Mouse (Mus musculus) forebrain, embryonic 16.5 days (tissue): Measurements from ENCODE around the gene Gm20388. TPM values are rescaled to one million over a fixed set of nuclear protein-coding genes. Genes with fewer than 3 reads are reported as not detected.

Experiments
- ATAC-seq: fragments of 200-750 bp; cut with Nextera tagmentation; 2 replicates; pipeline ENCODE4 v1.8.0; 2017; ENCODE audit warnings: mild to moderate bottlenecking, moderate library complexity
- H3K27ac ChIP-seq: fragments of 300-500 bp; sonication (generic); 2 replicates; pipeline ENCODE4 v1.5.1; 2014; ENCODE audit warnings: low read length, control low read depth
- H3K27me3 ChIP-seq: fragments of 300-500 bp; sonication (generic); replicated peaks from 2 replicates; pipeline ENCODE4 v1.6.1; 2014; ENCODE audit warnings: low read length; ENCODE audit not compliant: control insufficient read depth, insufficient read depth
- H3K36me3 ChIP-seq: fragments of 300-500 bp; sonication (generic); 2 replicates; pipeline ENCODE4 v1.6.1; 2014; ENCODE audit not compliant: control insufficient read depth, insufficient read depth
- H3K4me1 ChIP-seq: fragments of 300-500 bp; sonication (generic); replicated peaks from 2 replicates; pipeline ENCODE4 v1.6.1; 2014; ENCODE audit warnings: low read length; ENCODE audit not compliant: control insufficient read depth, insufficient read depth
- H3K4me2 ChIP-seq: fragments of 300-500 bp; sonication (generic); 2 replicates; pipeline ENCODE4 v1.6.1; 2014; ENCODE audit warnings: mild to moderate bottlenecking, low read length, control low read depth
- H3K4me3 ChIP-seq: fragments of 300-500 bp; sonication (generic); replicated peaks from 2 replicates; pipeline ENCODE4 v1.5.1; 2014; ENCODE audit warnings: mild to moderate bottlenecking, low read length, control low read depth
- H3K9ac ChIP-seq: fragments of 300-500 bp; sonication (generic); replicated peaks from 2 replicates; pipeline ENCODE4 v1.6.1; 2014; ENCODE audit warnings: low read depth, low read length, control low read depth
- H3K9me3 ChIP-seq: fragments of 300-500 bp; sonication (generic); 2 replicates; pipeline ENCODE4 v1.6.1; 2016; ENCODE audit warnings: low read length; ENCODE audit not compliant: control insufficient read depth
- WGBS: fragments of 180-500 bp; shearing (Covaris S2); extraction: QIAGEN DNeasy Blood & Tissue Kit; methylation state at CpG from one replicate; pipeline ENCODE4 v1.1.7; 2014; 5-methylcytosine and 5-hydroxymethylcytosine counted together
- polyA plus RNA-seq: library from polyadenylated mRNA; unstranded; fragments of >200 nt; fragmentation: Nextera tagmentation; extraction: Ambion mirVana; gene quantifications from 2 replicates; pipeline ENCODE4 v1.2.1, GENCODE M21; 2015

Gene Gm20388
- polyA plus RNA-seq, 1 experiment from 2014 or later = 4.7 TPM

DNA sequence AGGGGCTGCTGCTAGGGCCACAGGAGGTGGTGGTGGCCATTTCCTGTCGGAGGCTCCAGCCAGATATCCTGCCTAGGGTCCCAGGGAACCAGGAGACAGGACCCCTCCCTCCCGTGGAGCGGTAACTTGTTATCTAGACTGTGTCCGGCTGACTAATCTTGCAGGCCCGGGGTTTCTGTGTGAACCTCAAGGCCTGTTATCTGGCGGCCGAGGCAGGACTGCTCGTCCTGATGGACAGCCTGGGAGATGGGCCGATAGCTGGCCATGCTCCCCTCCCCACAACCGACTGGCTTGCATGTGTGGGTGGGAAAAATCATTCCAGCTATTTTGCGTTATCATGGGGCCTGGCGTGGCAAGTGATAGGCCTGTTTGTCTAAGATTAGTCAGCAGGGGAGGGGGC is 2402.7 kb downstream of the Gm20388 start:
- 73% methylated on average over 12 of the region's 12 CpGs for WGBS
- 0 out of 2 replicates have a peak, but pooled peaks cover under 1% of the 10 kb centered on the region for H3K4me1 ChIP-seq
- no peak overlapping the region for H3K9ac ChIP-seq
- no peak overlapping the region for H3K4me3 ChIP-seq
- H3K27me3 ChIP-seq = no peaks in the 10 kb centered on the region
- no peaks in the 10 kb centered on the region for H3K36me3 ChIP-seq
- ATAC-seq = no peak
- H3K27ac ChIP-seq = no peak overlapping the region
- H3K4me2 ChIP-seq = no peak overlapping the region
- H3K9me3 ChIP-seq = no peaks in the 10 kb centered on the region

- 77% methylated on average over 13 of the region's 13 CpGs for WGBS
- Histone ChIP-seq H3K9me3 (no peaks in the 10 kb centered on the region), H3K4me3 (no peak overlapping the region), H3K4me2 (no peak overlapping the region), H3K27ac (no peak overlapping the region), H3K36me3 (no peaks in the 10 kb centered on the region), H3K27me3 (no peaks in the 10 kb centered on the region), H3K9ac (no peak overlapping the region), H3K4me1 (no peaks in the 10 kb centered on the region)
- ATAC-seq = no peak
These were observed 2404.4 kb downstream of the Gm20388 start for GRCm38 (mm10) chr8:122314899-122315496.

DNA sequence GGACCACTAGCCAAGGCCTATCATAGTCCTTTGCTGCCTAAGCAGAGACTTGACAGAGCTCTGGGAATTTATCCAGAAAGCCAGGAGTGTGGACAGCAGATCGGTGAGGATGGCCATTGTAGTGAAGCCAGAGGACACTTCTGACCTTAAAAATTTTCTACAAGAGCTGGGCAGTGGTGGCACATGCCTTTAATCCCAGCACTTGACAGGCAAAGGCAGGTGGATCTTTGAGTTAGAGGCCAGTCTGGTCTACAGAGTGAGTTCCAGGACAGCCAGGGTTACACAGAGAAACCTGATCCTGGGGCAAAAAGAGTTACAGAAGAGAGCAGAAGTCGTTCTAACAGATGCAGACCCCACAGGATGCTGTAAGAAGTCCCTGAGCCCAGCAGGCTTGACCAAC is 2405.8 kb downstream of the Gm20388 start:
- no peak for ATAC-seq
- Histone ChIP-seq H3K4me1 (peaks cover 6% of the 10 kb centered on the region; the same call in 1 of the 2 replicates), H3K27ac (no peak overlapping the region), H3K4me3 (no peak overlapping the region), H3K4me2 (no peak overlapping the region), H3K27me3 (no peaks in the 10 kb centered on the region), H3K9ac (no peak overlapping the region), H3K9me3 (no peaks in the 10 kb centered on the region), H3K36me3 (no peaks in the 10 kb centered on the region)
- WGBS = 59% methylated on average over 2 of the region's 2 CpGs

DNA sequence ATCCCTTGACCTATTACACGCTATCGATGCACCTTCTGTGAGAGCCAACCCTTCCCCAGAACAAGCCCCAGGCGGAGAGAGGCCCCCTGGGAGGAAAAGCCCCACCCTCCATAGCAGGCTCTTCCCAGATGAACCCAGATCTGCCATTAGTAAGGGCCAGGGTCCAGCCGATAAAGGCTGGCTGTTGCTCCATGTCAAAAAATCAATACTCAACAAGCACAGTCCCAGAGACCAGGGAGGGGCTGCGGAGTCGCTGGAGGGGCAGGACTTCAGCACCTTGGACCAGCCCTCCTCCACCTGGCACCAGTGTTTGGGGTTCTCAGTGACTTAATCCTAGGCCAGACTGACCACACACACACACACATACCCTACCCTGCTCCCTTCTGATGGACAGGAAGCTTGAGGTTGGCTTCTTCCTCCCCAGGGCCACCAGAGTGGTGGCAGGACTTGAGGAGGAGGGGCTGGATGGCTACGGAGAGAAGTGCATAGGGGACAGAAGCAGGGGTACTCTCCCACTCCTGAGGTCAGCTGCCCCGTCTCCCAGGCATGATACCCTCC is 2407.4 kb downstream of the Gm20388 start:
- no peak overlapping the region for H3K27ac ChIP-seq
- H3K9ac ChIP-seq = no peak overlapping the region
- no peak overlapping the region for H3K4me3 ChIP-seq
- no peaks in the 10 kb centered on the region for H3K9me3 ChIP-seq
- 50% methylated on average over 8 of the region's 8 CpGs for WGBS
- no peaks in the 10 kb centered on the region for H3K36me3 ChIP-seq
- no peaks in the 10 kb centered on the region for H3K27me3 ChIP-seq
- ATAC-seq = no peak
- no peak overlapping the region for H3K4me2 ChIP-seq
- H3K4me1 ChIP-seq = peaks cover 6% of the 10 kb centered on the region; the same call in 1 of the 2 replicates

DNA sequence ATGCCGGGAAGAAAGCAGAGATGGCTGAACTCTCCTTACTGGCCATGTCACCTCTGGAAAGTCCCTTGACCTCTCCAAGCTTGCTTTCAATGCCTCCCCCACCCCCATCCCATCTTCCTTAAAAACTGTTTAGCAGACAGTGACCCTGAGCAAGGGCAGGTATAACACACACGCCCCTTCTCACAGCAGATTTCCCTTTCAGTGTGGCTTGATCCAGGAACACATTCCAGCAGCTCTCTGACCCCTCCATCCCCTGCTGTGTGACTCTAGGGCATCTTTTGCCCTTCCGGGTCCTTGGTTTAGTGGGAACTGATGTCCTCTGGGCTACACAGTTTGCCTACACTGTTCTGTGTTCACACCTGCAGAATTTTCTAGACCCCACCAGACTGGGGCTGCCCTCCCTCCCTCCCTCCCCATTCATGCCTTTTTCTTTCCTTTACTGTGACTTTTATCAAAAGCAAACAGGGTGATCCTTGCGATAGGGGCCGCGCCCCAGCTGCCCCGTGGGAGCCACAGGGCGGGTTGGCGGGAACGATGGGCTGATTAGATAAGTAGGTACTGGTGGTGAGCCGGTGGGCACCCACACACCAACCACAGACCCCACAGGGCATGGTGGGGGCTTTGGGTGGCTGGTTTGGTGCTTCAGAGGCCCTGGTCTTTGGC is 2408.5 kb downstream of the Gm20388 start:
- no peaks in the 10 kb centered on the region for H3K27me3 ChIP-seq
- ATAC-seq = no peak
- WGBS = 76% methylated on average over 11 of the region's 11 CpGs
- H3K27ac ChIP-seq = no peak overlapping the region
- no peak overlapping the region for H3K4me2 ChIP-seq
- H3K4me1 ChIP-seq = peaks cover 8% of the 10 kb centered on the region; the same call in 1 of the 2 replicates
- no peaks in the 10 kb centered on the region for H3K36me3 ChIP-seq
- H3K9ac ChIP-seq = no peak overlapping the region
- no peaks in the 10 kb centered on the region for H3K9me3 ChIP-seq
- H3K4me3 ChIP-seq = no peak overlapping the region

GRCm38 (mm10) chr8:122319708-122320075 is 2409.1 kb downstream of the Gm20388 start:
- Histone ChIP-seq H3K4me1 (peaks cover 10% of the 10 kb centered on the region; the same call in 1 of the 2 replicates), H3K9ac (no peak overlapping the region), H3K4me2 (no peak overlapping the region), H3K4me3 (no peak overlapping the region), H3K36me3 (no peaks in the 10 kb centered on the region), H3K27ac (no peak overlapping the region), H3K9me3 (no peaks in the 10 kb centered on the region), H3K27me3 (no peaks in the 10 kb centered on the region)
- 65% methylated on average over 7 of the region's 7 CpGs for WGBS
- ATAC-seq = no peak

DNA sequence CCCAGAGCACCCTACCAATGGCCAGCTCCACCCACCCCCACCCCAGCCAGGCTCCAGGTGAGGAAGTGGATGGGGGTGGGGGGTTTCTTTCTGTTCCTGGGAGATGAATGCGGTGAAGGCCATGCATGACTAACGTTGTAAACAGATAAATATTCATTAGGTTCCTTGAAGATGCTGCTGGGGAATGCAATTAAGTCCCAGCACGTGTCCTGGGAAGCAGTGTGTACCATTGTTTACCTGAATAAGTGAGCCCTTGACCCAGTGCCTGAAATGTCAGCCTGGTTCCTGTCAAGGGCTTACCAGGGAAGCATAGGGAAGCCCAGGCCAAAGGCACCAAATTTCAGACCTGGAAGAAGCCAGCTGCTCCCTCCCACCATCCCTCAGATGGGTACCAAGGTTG is 2409.9 kb downstream of the Gm20388 start:
- Histone ChIP-seq H3K4me1 (peaks cover 14% of the 10 kb centered on the region), H3K27ac (no peak overlapping the region), H3K4me3 (no peak overlapping the region), H3K36me3 (no peaks in the 10 kb centered on the region), H3K9me3 (no peaks in the 10 kb centered on the region), H3K4me2 (no peak overlapping the region), H3K9ac (no peak overlapping the region), H3K27me3 (no peaks in the 10 kb centered on the region)
- no peak for ATAC-seq
- WGBS = 3% methylated on average over 3 of the region's 3 CpGs

DNA sequence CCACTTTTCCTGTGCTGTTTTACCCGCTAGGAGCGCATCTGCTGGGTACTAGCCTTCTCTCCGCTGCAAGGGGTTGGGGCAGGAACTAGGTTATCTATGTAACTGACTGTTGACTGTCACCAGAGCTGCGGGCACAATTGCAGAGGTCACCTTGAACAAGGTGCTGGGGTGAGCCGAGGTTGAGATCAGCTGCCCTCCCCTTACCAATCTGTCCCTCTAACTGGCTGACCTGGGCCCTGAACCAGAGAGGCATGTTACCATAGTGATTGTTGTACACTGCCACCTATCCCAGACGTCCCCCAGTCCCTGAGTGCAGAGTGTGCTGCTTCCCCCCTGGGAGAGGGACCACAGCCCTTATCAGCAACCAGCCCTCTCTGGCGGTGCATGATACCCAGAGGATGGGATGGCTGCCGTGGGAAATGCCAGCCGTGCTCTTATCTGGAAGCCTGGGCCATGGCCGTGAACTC is 2410.8 kb downstream of the Gm20388 start:
- Histone ChIP-seq H3K27ac (no peak overlapping the region), H3K4me2 (no peak overlapping the region), H3K4me1 (peaks cover 22% of the 10 kb centered on the region), H3K27me3 (no peaks in the 10 kb centered on the region), H3K9ac (no peak overlapping the region), H3K9me3 (no peaks in the 10 kb centered on the region), H3K36me3 (no peaks in the 10 kb centered on the region), H3K4me3 (no peak overlapping the region)
- WGBS = 65% methylated on average over 10 of the region's 10 CpGs
- ATAC-seq = no peak

- Histone ChIP-seq H3K27ac (no peak overlapping the region), H3K36me3 (no peaks in the 10 kb centered on the region), H3K4me3 (no peak overlapping the region), H3K4me2 (no peak overlapping the region), H3K9ac (no peak overlapping the region), H3K4me1 (peaks cover 22% of the 10 kb centered on the region), H3K9me3 (no peaks in the 10 kb centered on the region), H3K27me3 (no peaks in the 10 kb centered on the region)
- ATAC-seq = no peak
- 94% methylated on average over 7 of the region's 7 CpGs for whole genome bisulfite sequencing
These were observed 2411.5 kb downstream of the Gm20388 start for GRCm38 (mm10) chr8:122322126-122322525.
